8 mouse cellular contexts compared by ENCODE assay signal in genomic region chr4:40844811-40845751, GRCm38 (mm10). TPM values are rescaled to one million over a fixed set of nuclear protein-coding genes. Genes with fewer than 3 reads are reported as not detected.
DNase-seq lines count a peak whose midpoint lies in the region; ATAC-seq lines count a peak whose summit lies in the region.

No protein-coding gene starts in this region.

- no peaks in the 10 kb centered on the region for H3K27me3 ChIP-seq in embryonic facial prominence, embryonic 15.5 days
- H3K27me3 ChIP-seq in neural tube, embryonic 12.5 days (replicated peaks), result no peaks in the 10 kb centered on the region

- H3K27ac ChIP-seq in embryonic facial prominence, embryonic 15.5 days (replicated peaks), result peak overlapping the region; percentile 90
- 0 out of 2 replicates have a peak overlapping the region, but pooled peaks have one; percentile 20 for H3K27ac ChIP-seq in neural tube, embryonic 12.5 days

- 29% methylated on average over 12 of the region's 12 CpGs for WGBS in embryonic facial prominence, embryonic 15.5 days
- WGBS in neural tube, embryonic 12.5 days, result 64% methylated on average over 12 of the region's 12 CpGs

- no peak overlapping the region for H3K4me3 ChIP-seq in embryonic facial prominence, embryonic 15.5 days (replicated peaks)
- no peak overlapping the region for H3K4me3 ChIP-seq in neural tube, embryonic 12.5 days

- H3K9ac ChIP-seq in embryonic facial prominence, embryonic 15.5 days, result no peak overlapping the region
- H3K9ac ChIP-seq in neural tube, embryonic 12.5 days, result no peak overlapping the region

- no peaks in the 10 kb centered on the region for H3K9me3 ChIP-seq in embryonic facial prominence, embryonic 15.5 days (replicated peaks)
- no peaks in the 10 kb centered on the region for H3K9me3 ChIP-seq in neural tube, embryonic 12.5 days

- H3K4me1 ChIP-seq in embryonic facial prominence, embryonic 15.5 days, result peaks cover 58% of the 10 kb centered on the region
- H3K4me1 ChIP-seq in neural tube, embryonic 12.5 days, result peaks cover 5% of the 10 kb centered on the region; the same call in 1 of the 2 replicates

- peak; percentile 57 for DNase-seq in urinary bladder, postnatal 14 days (ENCODE audit: low spot score)
- DNase-seq in urinary bladder, postnatal 36 days (ENCODE audit: low spot score in 2 of 2), result no peak
- peak; percentile 77 for DNase-seq in heart, postnatal 4 days
- peak; percentile 26 for DNase-seq in liver
- DNase-seq in left cerebral cortex, adult 8-10 months (ENCODE audit: low spot score in 2 of 2), result no peak
- no peak for DNase-seq in urinary bladder, postnatal 10 days (ENCODE audit: low spot score)

- H3K4me2 ChIP-seq in embryonic facial prominence, embryonic 15.5 days (replicated peaks), result no peak overlapping the region
- no peak overlapping the region for H3K4me2 ChIP-seq in neural tube, embryonic 12.5 days (replicated peaks)

- ATAC-seq in embryonic facial prominence, embryonic 15.5 days (ENCODE audit: insufficient number of reproducible peaks, low FRiP score, low TSS enrichment, low read depth), result peak; percentile 6; the same call in 1 of the 2 replicates
- ATAC-seq in neural tube, embryonic 12.5 days (ENCODE audit: low FRiP score, low read depth), result no peak

- no peaks in the 10 kb centered on the region for H3K36me3 ChIP-seq in embryonic facial prominence, embryonic 15.5 days
- no peaks in the 10 kb centered on the region for H3K36me3 ChIP-seq in neural tube, embryonic 12.5 days

RNA-seq across cellular contexts. Expression of gene B4galt1, which starts 8.7 kb away (rescaled TPM):
- polyA plus RNA-seq in embryonic facial prominence, embryonic 15.5 days (2015; fragmentation: Nextera tagmentation; extraction: Ambion mirVana), result 59.7 and 61.3 TPM in 2 replicates
- total RNA-seq in heart, postnatal 4 days (2021), result 10 to 100 TPM; 92.2 to 93.6 TPM
- polyA plus RNA-seq in neural tube, embryonic 12.5 days (2016; fragmentation: Nextera tagmentation; extraction: Ambion mirVana), result 12.8 and 14.1 TPM in 2 replicates
- total RNA-seq in left cerebral cortex, adult 8-10 months (2022), result 1 to 10 TPM; 4.2 to 7.3 (median 5.4) TPM

Comparison
In these comparisons a context has a peak if more than half of its experiments do, and no peak if none do; other contexts are left out.
1. DNase-seq: peak in urinary bladder, postnatal 14 days (single experiment), heart, postnatal 4 days (single experiment) and liver (single experiment); none in urinary bladder, postnatal 36 days (0 of 2), left cerebral cortex, adult 8-10 months (0 of 2) and urinary bladder, postnatal 10 days (single experiment).
2. RNA of gene B4galt1, which starts 8.7 kb away (total RNA-seq): 92.2 to 93.6 TPM in heart, postnatal 4 days; 4.2 to 7.3 TPM in left cerebral cortex, adult 8-10 months; every median in the first group is over 10 times any median in the second.